In the genomic region with DNA sequence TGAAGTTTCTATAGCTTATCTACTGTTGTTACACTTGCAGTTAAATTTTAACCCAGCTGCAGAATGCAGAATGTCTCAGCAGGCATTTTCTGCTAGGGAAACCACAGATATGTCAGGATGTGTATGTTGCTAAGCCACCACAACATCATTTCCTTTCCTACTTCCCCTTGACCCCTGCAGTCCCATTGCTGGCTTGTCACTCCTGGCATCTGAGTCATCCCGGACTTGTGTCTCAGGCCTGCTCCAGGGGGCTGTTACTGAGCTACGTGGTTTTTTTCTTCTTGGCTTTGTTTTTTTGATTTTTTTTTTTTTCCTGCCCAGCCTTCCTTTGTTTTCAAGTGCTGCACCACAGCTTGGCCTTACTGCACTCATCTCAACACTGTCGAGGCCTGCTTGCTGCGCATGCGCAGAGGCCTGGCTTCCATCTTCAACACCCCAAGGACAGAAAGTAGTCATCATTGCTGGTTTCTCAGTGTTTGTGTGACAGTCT, we compare ENCODE assay signal across 9 mouse cellular contexts. TPM values are rescaled to one million over a fixed set of nuclear protein-coding genes. Genes with fewer than 3 reads are reported as not detected.
DNase-seq lines count a peak whose midpoint lies in the region; ATAC-seq and TF ChIP-seq lines count a peak whose summit lies in the region.
"Had no signal": no experiment of that assay in that cellular context is flagged by ENCODE, and none has a peak within 500 bp of the region (broad histone marks: within the 10 kb centered on the region; RNA-seq: fewer than 3 reads in every experiment).

No protein-coding gene starts in this region.

- no peak for DNase-seq in forebrain, postnatal 0 days
- DNase-seq in forebrain, embryonic 10.5 days (ENCODE audit: extremely low spot score, low spot score) = no peak
- peak; percentile 49 for DNase-seq in gastrocnemius, adult 2 months
- DNase-seq in lung, postnatal 10 days = peak; percentile 74
- no peak for DNase-seq in midbrain, embryonic 14.5 days

- TF ChIP-seq CTCF in forebrain, postnatal 0 days (IDR thresholded peaks at IDR 0.05; ENCODE audit: low read depth) = no peak
- TF ChIP-seq CTCF in gastrocnemius, adult 2 months (IDR thresholded peaks at IDR 0.05) = no peak
- no peak for TF ChIP-seq CTCF in intestine, postnatal 0 days (IDR thresholded peaks at IDR 0.05; ENCODE audit: low read depth)

- no peak for ATAC-seq in forebrain, postnatal 0 days
- peak; percentile 76 for ATAC-seq in intestine, postnatal 0 days
- peak; percentile 69 for ATAC-seq in stomach, embryonic 15.5 days (ENCODE audit: insufficient read depth, low FRiP score, low read depth)
- ATAC-seq in midbrain, embryonic 14.5 days (ENCODE audit: low FRiP score, low TSS enrichment) = no peak
- no peak for ATAC-seq in frontal cortex, adult (ENCODE audit: low TSS enrichment)

- H3K9me3 ChIP-seq in forebrain, postnatal 0 days (ENCODE audit: low read length) = no peaks in the 10 kb centered on the region
- no peaks in the 10 kb centered on the region for H3K9me3 ChIP-seq in forebrain, embryonic 10.5 days
- no peaks in the 10 kb centered on the region for H3K9me3 ChIP-seq in intestine, postnatal 0 days (ENCODE audit: control insufficient read depth)
- no peaks in the 10 kb centered on the region for H3K9me3 ChIP-seq in stomach, embryonic 15.5 days
- no peaks in the 10 kb centered on the region for H3K9me3 ChIP-seq in midbrain, embryonic 14.5 days (ENCODE audit: control insufficient read depth, low read length)
- H3K9me3 ChIP-seq: limb, embryonic 12.5 days had no signal

- H3K4me3 ChIP-seq in forebrain, postnatal 0 days (ENCODE audit: low read depth, low read length) = no peak overlapping the region
- no peak overlapping the region for H3K4me3 ChIP-seq in forebrain, embryonic 10.5 days
- peak overlapping the region; percentile 26; the same call in 1 of the 2 replicates for H3K4me3 ChIP-seq in gastrocnemius, adult 2 months
- H3K4me3 ChIP-seq in intestine, postnatal 0 days (ENCODE audit: low read depth, low read length) = no peak overlapping the region
- H3K4me3 ChIP-seq in stomach, embryonic 15.5 days (replicated peaks) = no peak overlapping the region
- H3K4me3 ChIP-seq in midbrain, embryonic 14.5 days (replicated peaks; ENCODE audit: low read depth, low read length) = no peak overlapping the region
- H3K4me3 ChIP-seq: limb, embryonic 12.5 days had no signal

- no peak overlapping the region for H3K4me2 ChIP-seq in forebrain, postnatal 0 days (ENCODE audit: low read depth)
- H3K4me2 ChIP-seq in intestine, postnatal 0 days (replicated peaks; ENCODE audit: low read depth) = peak overlapping the region; percentile 42
- no peak overlapping the region for H3K4me2 ChIP-seq in stomach, embryonic 15.5 days
- H3K4me2 ChIP-seq in midbrain, embryonic 14.5 days (ENCODE audit: low read length) = no peak overlapping the region
- H3K4me2 ChIP-seq: limb, embryonic 12.5 days had no signal

- intact Hi-C loops in gastrocnemius, adult 2 months (cut with DNase I) = no loop called here

- no peak overlapping the region for H3K9ac ChIP-seq in forebrain, postnatal 0 days
- H3K9ac ChIP-seq in intestine, postnatal 0 days (ENCODE audit: low read depth, low read length) = no peak overlapping the region; the same call in 1 of the 2 replicates
- no peak overlapping the region for H3K9ac ChIP-seq in stomach, embryonic 15.5 days
- no peak overlapping the region for H3K9ac ChIP-seq in midbrain, embryonic 14.5 days (replicated peaks; ENCODE audit: low read length)
- H3K9ac ChIP-seq: limb, embryonic 12.5 days had no signal

- H3K4me1 ChIP-seq in forebrain, postnatal 0 days (ENCODE audit: insufficient read depth) = no peaks in the 10 kb centered on the region; the same call in 1 of the 2 replicates
- 0 out of 2 replicates have a peak, but pooled peaks cover 3% of the 10 kb centered on the region for H3K4me1 ChIP-seq in forebrain, embryonic 10.5 days
- H3K4me1 ChIP-seq in intestine, postnatal 0 days (replicated peaks; ENCODE audit: control insufficient read depth, insufficient read depth, low read length) = peaks cover 11% of the 10 kb centered on the region
- 0 out of 2 replicates have a peak, but pooled peaks cover 3% of the 10 kb centered on the region for H3K4me1 ChIP-seq in stomach, embryonic 15.5 days
- H3K4me1 ChIP-seq in midbrain, embryonic 14.5 days (ENCODE audit: control insufficient read depth, insufficient read depth, low read length) = no peaks in the 10 kb centered on the region

- H3K27ac ChIP-seq in forebrain, postnatal 0 days (ENCODE audit: low read depth, low read length) = peak overlapping the region; percentile 29; the same call in 1 of the 2 replicates
- no peak overlapping the region for H3K27ac ChIP-seq in forebrain, embryonic 10.5 days
- peak overlapping the region; percentile 71 for H3K27ac ChIP-seq in gastrocnemius, adult 2 months
- peak overlapping the region; percentile 81 for H3K27ac ChIP-seq in intestine, postnatal 0 days (ENCODE audit: low read depth, low read length)
- peak overlapping the region; percentile 62 for H3K27ac ChIP-seq in stomach, embryonic 15.5 days
- no peak overlapping the region for H3K27ac ChIP-seq in midbrain, embryonic 14.5 days (replicated peaks; ENCODE audit: low read depth, low read length)
- H3K27ac ChIP-seq: limb, embryonic 12.5 days had no signal

- WGBS in forebrain, postnatal 0 days = 66% methylated on average over 5 of the region's 5 CpGs
- WGBS in forebrain, embryonic 10.5 days = 68% methylated on average over 5 of the region's 5 CpGs
- WGBS in intestine, postnatal 0 days = 31% methylated on average over 5 of the region's 5 CpGs
- 33% methylated on average over 5 of the region's 5 CpGs for WGBS in stomach, embryonic 15.5 days
- 64% methylated on average over 5 of the region's 5 CpGs for WGBS in midbrain, embryonic 14.5 days

- H3K36me3 ChIP-seq in forebrain, postnatal 0 days (ENCODE audit: insufficient read depth) = no peaks in the 10 kb centered on the region
- no peaks in the 10 kb centered on the region for H3K36me3 ChIP-seq in forebrain, embryonic 10.5 days (replicated peaks)
- no peaks in the 10 kb centered on the region for H3K36me3 ChIP-seq in intestine, postnatal 0 days (ENCODE audit: control insufficient read depth, insufficient read depth)
- H3K36me3 ChIP-seq in stomach, embryonic 15.5 days = no peaks in the 10 kb centered on the region
- no peaks in the 10 kb centered on the region for H3K36me3 ChIP-seq in midbrain, embryonic 14.5 days (ENCODE audit: control insufficient read depth, insufficient read depth, low read length)
- H3K36me3 ChIP-seq: limb, embryonic 12.5 days had no signal

- H3K27me3 ChIP-seq in forebrain, postnatal 0 days (ENCODE audit: insufficient read depth, low read length) = no peaks in the 10 kb centered on the region
- no peaks in the 10 kb centered on the region for H3K27me3 ChIP-seq in forebrain, embryonic 10.5 days (ENCODE audit: poor library complexity, severe bottlenecking)
- H3K27me3 ChIP-seq in intestine, postnatal 0 days (replicated peaks; ENCODE audit: control insufficient read depth, insufficient read depth, low read length) = no peaks in the 10 kb centered on the region
- no peaks in the 10 kb centered on the region for H3K27me3 ChIP-seq in stomach, embryonic 15.5 days (replicated peaks)
- H3K27me3 ChIP-seq in midbrain, embryonic 14.5 days (ENCODE audit: control insufficient read depth, insufficient read depth, low read length) = no peaks in the 10 kb centered on the region
- H3K27me3 ChIP-seq: limb, embryonic 12.5 days had no signal

RNA-seq across cellular contexts. Expression of gene Arhgap18, which starts 46.4 kb away (rescaled TPM):
- 11.3 and 13.1 TPM in 2 replicates for total RNA-seq in forebrain, postnatal 0 days (2014; rRNA removed)
- 7.6 and 9.1 TPM in 2 replicates for polyA plus RNA-seq in forebrain, postnatal 0 days (2015; fragmentation: Nextera tagmentation; extraction: Ambion mirVana)
- polyA plus RNA-seq in forebrain, embryonic 10.5 days (2016; fragmentation: Nextera tagmentation; extraction: Ambion mirVana) = 13.0 and 13.9 TPM in 2 replicates
- total RNA-seq in gastrocnemius, adult 2 months (2021) = 1 to 10 TPM; 3.1 to 4.1 TPM
- polyA plus RNA-seq in intestine, postnatal 0 days (2015; fragmentation: Nextera tagmentation; extraction: Ambion mirVana) = 30.5 TPM in 2 replicates
- 35.6 and 42.8 TPM in 2 replicates for polyA plus RNA-seq in stomach, embryonic 15.5 days (2015; fragmentation: Nextera tagmentation; extraction: Ambion mirVana)
- 14.2 and 15.9 TPM in 2 replicates for polyA plus RNA-seq in midbrain, embryonic 14.5 days (2014; fragmentation: Nextera tagmentation; extraction: Ambion mirVana)

Comparison
In these comparisons a context has a peak if more than half of its experiments do, and no peak if none do; other contexts are left out.
1. H3K27ac ChIP-seq: peak in forebrain, postnatal 0 days (single experiment), gastrocnemius, adult 2 months (single experiment), intestine, postnatal 0 days (single experiment) and stomach, embryonic 15.5 days (single experiment); none in forebrain, embryonic 10.5 days (single experiment) and midbrain, embryonic 14.5 days (single experiment).
2. ATAC-seq: peak in intestine, postnatal 0 days (single experiment) and stomach, embryonic 15.5 days (single experiment); none in forebrain, postnatal 0 days (single experiment), midbrain, embryonic 14.5 days (single experiment) and frontal cortex, adult (single experiment).
3. DNase-seq: peak in gastrocnemius, adult 2 months (single experiment) and lung, postnatal 10 days (single experiment); none in forebrain, postnatal 0 days (single experiment), forebrain, embryonic 10.5 days (single experiment) and midbrain, embryonic 14.5 days (single experiment).